Mouse (Mus musculus) liver, embryonic 11.5 days (tissue): Measurements from ENCODE around the gene Pbrm1. TPM values are rescaled to one million over a fixed set of nuclear protein-coding genes. Genes with fewer than 3 reads are reported as not detected.

Experiments
- polyA plus RNA-seq: library from polyadenylated mRNA; unstranded; fragments of >200 nt; fragmentation: Nextera tagmentation; extraction: Ambion mirVana; gene quantifications from 2 replicates; pipeline ENCODE4 v1.2.1, GENCODE M21; 2014

Gene Pbrm1
- polyA plus RNA-seq, 1 experiment from 2014 or later, result 73.0 TPM

Other genes starting within 250 kb of the Pbrm1 start
- gene Tmem110, start 193.5 kb upstream of the Pbrm1 start, polyA plus RNA-seq, result 22.6 and 26.1 TPM in 2 replicates
- 0.25 and 0.45 TPM in 2 replicates for gene Mustn1, start 139.9 kb upstream of the Pbrm1 start, polyA plus RNA-seq
- gene Itih4, start 132.7 kb upstream of the Pbrm1 start, polyA plus RNA-seq, result 3.4 and 4.4 TPM in 2 replicates
- gene Itih3, start 95.4 kb upstream of the Pbrm1 start, polyA plus RNA-seq, result 57.8 and 64.8 TPM in 2 replicates
- gene Itih1, start 75.8 kb upstream of the Pbrm1 start, polyA plus RNA-seq, result 16.3 and 17.4 TPM in 2 replicates
- gene Nek4, start 67.8 kb upstream of the Pbrm1 start, polyA plus RNA-seq, result 13.2 and 14.3 TPM in 2 replicates
- gene Glt8d1, start 17.7 kb upstream of the Pbrm1 start, polyA plus RNA-seq, result 33.7 and 41.6 TPM in 2 replicates
- 309 and 326 TPM in 2 replicates for gene Spcs1, start 17.5 kb upstream of the Pbrm1 start, polyA plus RNA-seq
- gene Gnl3, start within 50 bp of the Pbrm1 start, polyA plus RNA-seq, result 265 and 268 TPM in 2 replicates
- 90.3 and 107 TPM in 2 replicates for gene Smim4, start 109.8 kb downstream of the Pbrm1 start, polyA plus RNA-seq
- 401 and 406 TPM in 2 replicates for gene Nt5dc2, start 111.9 kb downstream of the Pbrm1 start, polyA plus RNA-seq
- 25.3 and 39.9 TPM in 2 replicates for gene Stab1, start 149.5 kb downstream of the Pbrm1 start, polyA plus RNA-seq
- gene Tnnc1, start 189.2 kb downstream of the Pbrm1 start, polyA plus RNA-seq, result 17.6 and 39.0 TPM in 2 replicates
- 228 and 245 TPM in 2 replicates for gene Nisch, start 197.8 kb downstream of the Pbrm1 start, polyA plus RNA-seq
- gene Sema3g, start 198.7 kb downstream of the Pbrm1 start, polyA plus RNA-seq, result 0.10 TPM in 1 of 2 replicates, not detected in the other
- gene Phf7, start 232.2 kb downstream of the Pbrm1 start, polyA plus RNA-seq, result 14.9 and 15.0 TPM in 2 replicates
- gene Bap1, start 232.3 kb downstream of the Pbrm1 start, polyA plus RNA-seq, result 77.2 and 84.4 TPM in 2 replicates